Mouse (Mus musculus) left cerebral cortex, postnatal 25 days (tissue): ENCODE results near the gene Igf2bp1. TPM values are rescaled to one million over a fixed set of nuclear protein-coding genes. Genes with fewer than 3 reads are reported as not detected.
"Not testable (repeated sequence)": the region's sequence is repeated elsewhere in the genome, so short reads cannot be mapped to it uniquely, and the experiment has no call there.

ENCODE experiments used
- DNase-seq, 2 experiments: peaks; one replicate each; pipeline ENCODE4 v3.0.0; 2022; ENCODE audit warnings: low spot score in 2 of 2, mixed read lengths in 1 of 2
- intact Hi-C: fragments of 180-260 bp; cut with DNase I; formaldehyde crosslinking; loops from one replicate; pipeline ENCODE4 v1.15.1; 2025
- total RNA-seq, 2 experiments: library from RNA; stranded (reverse); gene quantifications; 2 replicates each; pipeline ENCODE4 v1.2.3; 2021

Gene Igf2bp1
- total RNA-seq, 2 experiments from 2014 or later, result 0.18 to 0.34 TPM

GRCm38 (mm10) chr11:95980762-95981418, 24.9 kb downstream of the Igf2bp1 start:
- DNase-seq, result no peak
- intact Hi-C loops, result no loop called here

- intact Hi-C loops, result loop anchor here (5.0 kb wide), 1 partner anchor 101 kb away; no protein-coding TSS in a partner anchor
Measured at GRCm38 (mm10) chr11:95978487-95978886, 27.3 kb downstream of the Igf2bp1 start.

GRCm38 (mm10) chr11:95976290-95976689, 29.4 kb downstream of the Igf2bp1 start:
- no peak for DNase-seq
- intact Hi-C loops, result loop anchor here (5.0 kb wide), 1 partner anchor 99 kb away; no protein-coding TSS in a partner anchor

More at GRCm38 (mm10) chr11:95978487-95978886, 27.3 kb downstream of the Igf2bp1 start:
- DNase-seq, result no peak

GRCm38 (mm10) chr11:95975694-95976093, 30.0 kb downstream of the Igf2bp1 start:
- intact Hi-C loops, result loop anchor here (5.0 kb wide), 1 partner anchor 98 kb away; no protein-coding TSS in a partner anchor
- no peak for DNase-seq

GRCm38 (mm10) chr11:95973187-95973586, 32.6 kb downstream of the Igf2bp1 start:
- intact Hi-C loops, result no loop called here

GRCm38 (mm10) chr11:95963304-95963703, 42.4 kb downstream of the Igf2bp1 start:
- DNase-seq, result no peak
- intact Hi-C loops, result loop anchor here (10.0 kb wide), 1 partner anchor 279 kb away; no protein-coding TSS in a partner anchor

More at GRCm38 (mm10) chr11:95973187-95973586, 32.6 kb downstream of the Igf2bp1 start:
- no peak for DNase-seq

- no peak for DNase-seq
- intact Hi-C loops, result no loop called here
Measured at GRCm38 (mm10) chr11:95959152-95959551, 46.6 kb downstream of the Igf2bp1 start.

GRCm38 (mm10) chr11:95958251-95958650, 47.5 kb downstream of the Igf2bp1 start:
- DNase-seq, result no peak
- intact Hi-C loops, result no loop called here

- intact Hi-C loops, result no loop called here
Measured at GRCm38 (mm10) chr11:95957407-95957806, 48.3 kb downstream of the Igf2bp1 start.

GRCm38 (mm10) chr11:95953313-95953712, 52.4 kb downstream of the Igf2bp1 start:
- intact Hi-C loops, result no loop called here
- DNase-seq, result no peak

More at GRCm38 (mm10) chr11:95957407-95957806, 48.3 kb downstream of the Igf2bp1 start:
- no peak for DNase-seq

- no peak for DNase-seq
- intact Hi-C loops, result no loop called here
Measured at GRCm38 (mm10) chr11:95945838-95946472, 59.8 kb downstream of the Igf2bp1 start.

GRCm38 (mm10) chr11:95939828-95940507, 65.8 kb downstream of the Igf2bp1 start:
- intact Hi-C loops, result no loop called here
- DNase-seq, result no peak

- intact Hi-C loops, result no loop called here
- no peak for DNase-seq
Measured at GRCm38 (mm10) chr11:95936409-95936808, 69.3 kb downstream of the Igf2bp1 start.

- DNase-seq, intact Hi-C loops: not testable (repeated sequence)
Measured at GRCm38 (mm10) chr11:95932168-95932567, 73.6 kb downstream of the Igf2bp1 start.

GRCm38 (mm10) chr11:95926398-95926797, 79.3 kb downstream of the Igf2bp1 start:
- DNase-seq, result no peak
- intact Hi-C loops, result no loop called here

GRCm38 (mm10) chr11:95925976-95926375, 79.8 kb downstream of the Igf2bp1 start:
- intact Hi-C loops, result no loop called here
- no peak for DNase-seq

- DNase-seq, result no peak
- intact Hi-C loops, result no loop called here
Measured at GRCm38 (mm10) chr11:95924215-95924614, 81.5 kb downstream of the Igf2bp1 start.

- intact Hi-C loops, DNase-seq: not testable (repeated sequence)
Measured at GRCm38 (mm10) chr11:95923477-95923876, 82.3 kb downstream of the Igf2bp1 start.

- intact Hi-C loops, result no loop called here
- no peak for DNase-seq
Measured at GRCm38 (mm10) chr11:95921991-95922621, 83.6 kb downstream of the Igf2bp1 start.

GRCm38 (mm10) chr11:95916426-95916825, 89.3 kb downstream of the Igf2bp1 start:
- intact Hi-C loops, result loop anchor here (10.0 kb wide), 2 partner anchors 278 to 418 kb away; partner anchors contain the start of gene Hoxb13
- DNase-seq, result no peak
